Mouse (Mus musculus) midbrain, postnatal 0 days (tissue): ENCODE results near the gene Sh3bgrl3. TPM values are rescaled to one million over a fixed set of nuclear protein-coding genes. Genes with fewer than 3 reads are reported as not detected.

Experiments
- ATAC-seq: fragments of 200-750 bp; cut with Nextera tagmentation; 2 replicates; pipeline ENCODE4 v1.8.0; 2017; ENCODE audit warnings: moderate number of reproducible peaks, mild to moderate bottlenecking, moderate TSS enrichment, moderate library complexity; ENCODE audit not compliant: low FRiP score
- DNase-seq: peaks from one replicate; pipeline ENCODE4 v3.0.0-alpha.2; 2015; ENCODE audit warnings: low spot score
- H3K27ac ChIP-seq: fragments of 300-500 bp; sonication (generic); 2 replicates; pipeline ENCODE4 v1.5.1; 2014; ENCODE audit warnings: low read depth, mild to moderate bottlenecking, low read length, mixed read lengths
- H3K27me3 ChIP-seq: fragments of 300-500 bp; sonication (generic); 2 replicates; pipeline ENCODE4 v1.6.1; 2014; ENCODE audit warnings: low read length, control low read depth, mixed read lengths; ENCODE audit not compliant: insufficient read depth
- H3K36me3 ChIP-seq: fragments of 300-500 bp; sonication (generic); 2 replicates; pipeline ENCODE4 v1.6.1; 2014; ENCODE audit warnings: low read length, control low read depth, mixed read lengths; ENCODE audit not compliant: insufficient read depth
- H3K4me1 ChIP-seq: fragments of 300-500 bp; sonication (generic); 2 replicates; pipeline ENCODE4 v1.6.1; 2014; ENCODE audit warnings: mild to moderate bottlenecking, control low read depth, antibody characterized with exemption, low read length, mixed read lengths; ENCODE audit not compliant: insufficient read depth
- H3K4me2 ChIP-seq: fragments of 300-500 bp; sonication (generic); 2 replicates; pipeline ENCODE4 v1.6.1; 2014; ENCODE audit warnings: low read depth, mild to moderate bottlenecking, low read length, mixed read lengths; ENCODE audit not compliant: poor library complexity, severe bottlenecking
- H3K4me3 ChIP-seq: fragments of 300-500 bp; sonication (generic); 2 replicates; pipeline ENCODE4 v1.5.1; 2014; ENCODE audit warnings: low read depth, mild to moderate bottlenecking, low read length, moderate library complexity
- H3K9ac ChIP-seq: fragments of 300-500 bp; sonication (generic); replicated peaks from 2 replicates; pipeline ENCODE4 v1.6.1; 2014; ENCODE audit warnings: mild to moderate bottlenecking, low read length, moderate library complexity, mixed read lengths; ENCODE audit not compliant: poor library complexity, severe bottlenecking
- H3K9me3 ChIP-seq: fragments of 300-500 bp; sonication (generic); 2 replicates; pipeline ENCODE4 v1.6.1; 2016; ENCODE audit warnings: low read length, control low read depth
- CTCF ChIP-seq: IDR thresholded peaks from 2 replicates; pipeline ENCODE4 v1.5.1; 2016; ENCODE audit warnings: antibody characterized with exemption, mild to moderate bottlenecking
- WGBS: fragments of 180-500 bp; shearing (Covaris S2); extraction: QIAGEN DNeasy Blood & Tissue Kit; methylation state at CpG from one replicate; pipeline ENCODE4 v1.1.7; 2014; 5-methylcytosine and 5-hydroxymethylcytosine counted together
- polyA plus RNA-seq: library from polyadenylated mRNA; unstranded; fragments of >200 nt; fragmentation: Nextera tagmentation; extraction: Ambion mirVana; gene quantifications from 2 replicates; pipeline ENCODE4 v1.2.1, GENCODE M21; 2015
- total RNA-seq: library from RNA; depleted of rRNA; stranded (reverse); fragments of >200 nt; gene quantifications from 2 replicates; pipeline ENCODE4 v1.2.3, GENCODE M21; 2014

Gene Sh3bgrl3
- total and polyA plus RNA-seq, 2 experiments from 2014 or later = 224 to 565 TPM

DNA sequence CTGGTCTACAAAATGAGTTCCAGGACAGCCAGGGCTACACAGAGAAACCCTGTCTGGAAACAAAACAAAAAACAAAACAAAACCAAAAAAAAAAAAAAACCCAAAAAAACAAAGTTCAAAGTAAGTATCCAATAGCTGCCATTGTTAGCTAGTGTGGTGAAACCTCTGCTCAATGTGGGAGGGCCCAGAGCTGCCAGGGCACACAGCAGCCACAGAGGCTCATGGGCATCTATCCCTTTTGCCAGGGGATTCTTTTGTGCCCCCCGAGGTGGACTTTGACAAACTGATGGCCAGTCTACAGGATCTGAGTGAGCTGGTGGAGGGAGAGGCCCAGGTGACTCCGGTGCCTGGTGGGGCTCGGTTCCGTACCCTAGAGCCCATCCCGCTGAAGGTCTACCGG, 5.4 kb downstream of the Sh3bgrl3 start:
- no peak for DNase-seq
- H3K4me2 ChIP-seq = no peak overlapping the region
- TF ChIP-seq CTCF = no peak
- WGBS = 97% methylated on average over 6 of the region's 6 CpGs
- H3K9me3 ChIP-seq = no peaks in the 10 kb centered on the region
- H3K27me3 ChIP-seq = no peaks in the 10 kb centered on the region
- H3K36me3 ChIP-seq = 0 out of 2 replicates have a peak, but pooled peaks cover 2% of the 10 kb centered on the region
- no peak overlapping the region for H3K27ac ChIP-seq
- H3K4me1 ChIP-seq = peaks cover 9% of the 10 kb centered on the region; the same call in 1 of the 2 replicates
- no peak for ATAC-seq
- no peak overlapping the region for H3K9ac ChIP-seq
- H3K4me3 ChIP-seq = no peak overlapping the region

- Histone ChIP-seq H3K4me2 (no peak overlapping the region), H3K27ac (no peak overlapping the region), H3K4me1 (peaks cover 2% of the 10 kb centered on the region; the same call in 1 of the 2 replicates), H3K9me3 (no peaks in the 10 kb centered on the region), H3K27me3 (no peaks in the 10 kb centered on the region), H3K4me3 (no peak overlapping the region), H3K36me3 (0 out of 2 replicates have a peak, but pooled peaks cover 2% of the 10 kb centered on the region), H3K9ac (no peak overlapping the region)
- no peak for TF ChIP-seq CTCF
- DNase-seq = no peak
- 60% methylated on average over 3 of the region's 3 CpGs for WGBS
- no peak for ATAC-seq
These were observed 6.3 kb downstream of the Sh3bgrl3 start for GRCm38 (mm10) chr4:134122281-134122680.

DNA sequence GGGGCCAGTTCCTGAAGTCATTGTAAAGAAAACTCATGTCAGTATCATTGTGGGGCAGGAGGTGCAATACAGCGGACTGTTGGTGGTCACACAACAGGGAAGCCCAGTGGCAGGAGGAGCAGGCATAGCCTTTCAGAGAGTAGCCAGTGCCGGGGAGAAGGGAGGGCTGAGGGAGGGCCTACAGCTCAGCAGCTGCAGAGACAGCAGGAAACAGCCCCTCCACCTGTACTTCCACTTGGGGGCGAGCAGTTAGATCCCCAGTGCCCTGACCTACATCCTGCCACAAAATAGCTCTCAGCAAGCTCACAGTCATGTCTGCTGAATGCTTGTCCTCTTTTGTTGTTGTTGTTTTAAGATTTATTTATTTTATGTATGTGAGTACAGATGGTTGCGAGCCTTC, 7.0 kb downstream of the Sh3bgrl3 start:
- no peaks in the 10 kb centered on the region for H3K27me3 ChIP-seq
- no peak overlapping the region for H3K4me2 ChIP-seq
- no peaks in the 10 kb centered on the region for H3K9me3 ChIP-seq
- H3K9ac ChIP-seq = no peak overlapping the region
- no peak for DNase-seq
- no peak for ATAC-seq
- H3K4me1 ChIP-seq = no peaks in the 10 kb centered on the region
- no peak for TF ChIP-seq CTCF
- 46% methylated on average over 4 of the region's 4 CpGs for WGBS
- H3K36me3 ChIP-seq = 0 out of 2 replicates have a peak, but pooled peaks cover 1% of the 10 kb centered on the region
- no peak overlapping the region for H3K4me3 ChIP-seq
- no peak overlapping the region for H3K27ac ChIP-seq

DNA sequence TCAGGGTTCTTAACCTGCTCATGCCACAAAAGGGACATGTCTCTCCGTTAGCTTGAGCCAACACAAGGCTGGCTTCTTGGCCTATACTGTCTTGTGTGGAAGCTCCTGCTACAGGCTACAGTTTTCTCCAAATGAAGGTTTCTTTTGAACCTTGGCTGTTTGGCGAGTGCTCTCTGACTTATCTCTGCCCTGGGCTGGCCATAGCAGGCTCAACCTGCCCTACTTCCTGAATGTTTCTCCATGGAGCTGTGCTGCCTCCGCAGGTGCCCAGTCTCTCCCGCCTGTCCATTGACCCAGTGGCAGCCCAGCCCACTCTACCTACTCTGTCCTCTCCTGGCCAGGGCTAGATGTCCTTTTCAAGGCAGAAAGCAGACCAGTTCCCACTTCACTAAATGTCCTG, 7.7 kb downstream of the Sh3bgrl3 start:
- Histone ChIP-seq H3K9me3 (no peaks in the 10 kb centered on the region), H3K4me2 (no peak overlapping the region), H3K4me3 (no peak overlapping the region), H3K4me1 (no peaks in the 10 kb centered on the region), H3K9ac (no peak overlapping the region), H3K36me3 (no peaks in the 10 kb centered on the region), H3K27me3 (no peaks in the 10 kb centered on the region), H3K27ac (no peak overlapping the region)
- DNase-seq (no peak), ATAC-seq (no peak)
- no peak for TF ChIP-seq CTCF
- 81% methylated on average over 4 of the region's 4 CpGs for WGBS

- Histone ChIP-seq H3K36me3 (no peaks in the 10 kb centered on the region), H3K4me3 (no peak overlapping the region), H3K9me3 (no peaks in the 10 kb centered on the region), H3K27me3 (no peaks in the 10 kb centered on the region), H3K4me2 (no peak overlapping the region), H3K9ac (no peak overlapping the region), H3K27ac (no peak overlapping the region), H3K4me1 (no peaks in the 10 kb centered on the region)
- WGBS = 81% methylated on average over 6 of the region's 6 CpGs
- no peak for DNase-seq
- no peak for ATAC-seq
- no peak for TF ChIP-seq CTCF
These were observed 8.3 kb downstream of the Sh3bgrl3 start for GRCm38 (mm10) chr4:134120192-134120805.

DNA sequence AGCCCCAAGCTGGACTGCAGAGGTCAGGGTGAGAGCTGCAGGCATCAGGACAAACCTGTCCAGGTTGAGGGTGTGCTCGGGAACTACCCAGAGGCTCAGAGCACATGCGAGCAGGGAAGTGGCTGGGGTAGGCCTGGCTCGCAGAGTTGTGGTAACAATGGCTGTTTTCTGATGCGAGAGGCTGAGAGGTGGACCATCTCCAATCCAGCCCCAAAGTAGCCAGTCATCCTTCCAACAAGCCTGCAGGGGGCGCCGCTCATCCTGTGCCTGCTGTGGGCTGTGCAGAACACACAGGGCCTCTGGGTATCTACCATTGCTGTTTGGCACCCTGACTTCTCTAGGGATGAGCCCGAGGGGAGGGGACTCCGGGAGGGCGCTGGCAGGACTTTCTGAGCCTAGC, 8.9 kb downstream of the Sh3bgrl3 start:
- no peaks in the 10 kb centered on the region for H3K27me3 ChIP-seq
- ATAC-seq = no peak
- no peak for DNase-seq
- peak; percentile 48 for TF ChIP-seq CTCF
- no peak overlapping the region for H3K4me2 ChIP-seq
- 64% methylated on average over 9 of the region's 9 CpGs for WGBS
- no peaks in the 10 kb centered on the region for H3K36me3 ChIP-seq
- no peak overlapping the region for H3K9ac ChIP-seq
- H3K9me3 ChIP-seq = no peaks in the 10 kb centered on the region
- H3K4me3 ChIP-seq = no peak overlapping the region
- no peaks in the 10 kb centered on the region for H3K4me1 ChIP-seq
- H3K27ac ChIP-seq = no peak overlapping the region
